Mouse (Mus musculus) monocyte, adult 5-6 weeks (primary cell): ENCODE measurements around the gene Smc1a. TPM values are rescaled to one million over a fixed set of nuclear protein-coding genes. Genes with fewer than 3 reads are reported as not detected.

Source experiments
- total RNA-seq: library from RNA; stranded (forward); fragments of 200-1000, 200-491, 200-594 nt; gene quantifications from 3 replicates; pipeline ENCODE4 v1.2.3, GENCODE M21; 2017

Smc1a gene
- total RNA-seq, 1 experiment from 2014 or later: 184 TPM

Other genes starting within 250 kb of the Smc1a start
- gene Huwe1, start 215.6 kb upstream of the Smc1a start, total RNA-seq: 65.0 to 150 TPM (median 137 TPM) in 3 replicates
- 42.7 to 58.8 TPM (median 44.5 TPM) in 3 replicates for gene Hsd17b10, start 14.6 kb upstream of the Smc1a start, total RNA-seq
- gene Ribc1, start 133 bp upstream of the Smc1a start, total RNA-seq: 0.95 to 1.5 TPM in 2 of 3 replicates, not detected in the other
- 1.8 to 6.0 TPM (median 3.0 TPM) in 3 replicates for gene Iqsec2, start 127.8 kb downstream of the Smc1a start, total RNA-seq
- gene Kdm5c, start 216.6 kb downstream of the Smc1a start, total RNA-seq: 36.0 to 60.8 TPM (median 38.0 TPM) in 3 replicates